Mouse (Mus musculus): ENCODE results near the gene Olfr444. TPM values are rescaled to one million over a fixed set of nuclear protein-coding genes. Genes with fewer than 3 reads are reported as not detected.

Gene Olfr444
- not detected for polyA plus RNA-seq (2017; shearing (Covaris generic))

DNA sequence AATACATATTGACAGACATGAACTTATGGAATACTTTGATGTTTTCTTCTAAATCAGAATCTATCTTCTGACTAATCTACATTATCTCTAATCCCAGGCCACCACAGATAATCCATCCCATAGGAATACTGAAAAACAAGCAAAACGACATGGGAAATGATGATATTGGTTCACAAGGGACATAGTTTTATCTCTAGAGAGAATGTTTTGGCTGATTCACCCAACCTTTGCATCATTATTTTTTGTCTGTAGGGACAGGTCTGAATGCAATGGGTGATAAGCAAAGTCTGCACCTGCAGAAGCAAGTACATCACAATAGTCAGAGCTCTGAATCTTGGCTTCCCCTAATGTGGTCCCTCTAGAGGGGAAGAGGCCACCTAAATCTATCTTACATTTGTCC, at the start of gene Olfr444:
Olfr444 (plus strand) TSS at position 301 of the 400 bp plus-strand sequence.

DNA sequence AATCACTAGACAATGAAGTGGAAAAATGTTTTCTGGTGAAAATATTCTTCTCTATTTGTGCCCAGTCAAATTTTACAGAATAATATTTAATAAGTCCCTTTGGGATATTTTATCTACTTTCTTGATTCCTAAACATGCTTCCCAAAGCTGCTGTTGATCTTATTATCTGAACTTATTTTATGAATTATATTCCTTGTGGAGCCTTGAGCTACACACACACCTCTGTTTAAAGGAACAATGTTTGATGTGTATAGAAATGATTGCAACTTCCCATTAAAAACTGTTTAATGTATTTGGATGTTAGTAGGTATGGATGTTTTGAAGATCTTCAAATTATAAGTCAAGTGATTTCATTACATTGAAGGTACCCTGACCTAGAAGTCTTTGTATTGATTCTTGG, 40.3 kb upstream of the Olfr444 start, which contains the start of gene Olfr447:
Olfr447 (plus strand) TSS at position 301 of the 400 bp plus-strand sequence.

GRCm38 (mm10) chr6:42921077-42921476, 27.8 kb upstream of the Olfr444 start, which contains the start of gene Olfr446:
TSS of gene Olfr446 (plus strand) at chr6:42921377.

Other genes starting within 250 kb of the Olfr444 start
- gene Tcaf1, start 239.0 kb upstream of the Olfr444 start, polyA plus RNA-seq (2017; shearing (Covaris generic)) = not detected
- not detected for gene Olfr453, start 209.7 kb upstream of the Olfr444 start, polyA plus RNA-seq (2017; shearing (Covaris generic))
- gene Olfr38, start 192.7 kb upstream of the Olfr444 start, polyA plus RNA-seq (2017; shearing (Covaris generic)) = not detected
- gene Olfr452, start 164.0 kb upstream of the Olfr444 start, polyA plus RNA-seq (2017; shearing (Covaris generic)) = not detected
- not detected for gene Olfr450, start 137.1 kb upstream of the Olfr444 start, polyA plus RNA-seq (2017; shearing (Covaris generic))
- 0.33 TPM for gene Olfr449, start 114.7 kb upstream of the Olfr444 start, polyA plus RNA-seq (2017; shearing (Covaris generic))
- not detected for gene Olfr448, start 58.6 kb upstream of the Olfr444 start, polyA plus RNA-seq (2017; shearing (Covaris generic))
- not detected for gene Olfr447, start 40.2 kb upstream of the Olfr444 start, polyA plus RNA-seq (2017; shearing (Covaris generic))
- not detected for gene Olfr446, start 27.7 kb upstream of the Olfr444 start, polyA plus RNA-seq (2017; shearing (Covaris generic))
- gene Olfr441, start 157.3 kb downstream of the Olfr444 start, polyA plus RNA-seq (2017; shearing (Covaris generic)) = not detected
- not detected for gene Olfr237-ps1, start 197.5 kb downstream of the Olfr444 start, polyA plus RNA-seq (2017; shearing (Covaris generic))
- gene Olfr437, start 214.2 kb downstream of the Olfr444 start, polyA plus RNA-seq (2017; shearing (Covaris generic)) = not detected
- not detected for gene Olfr13, start 223.1 kb downstream of the Olfr444 start, polyA plus RNA-seq (2017; shearing (Covaris generic))
- gene Olfr435, start 248.1 kb downstream of the Olfr444 start, polyA plus RNA-seq (2017; shearing (Covaris generic)) = not detected